In genomic region chr7:58767257-58767656, GRCm38 (mm10) we compare ENCODE assay signal across 8 mouse cellular contexts.
A peak's percentile ranks its signal among the peaks of the same experiment; 100 is the strongest.
DNase-seq lines count a peak whose midpoint lies in the region; ATAC-seq lines count a peak whose summit lies in the region.
"Had no signal": no experiment of that assay in that cellular context is flagged by ENCODE, and none has a peak within 500 bp of the region (broad histone marks: within the 10 kb centered on the region; RNA-seq: fewer than 3 reads in every experiment).

No protein-coding gene starts in this region.

- no peaks in the 10 kb centered on the region for H3K36me3 ChIP-seq in lung, embryonic 16.5 days (ENCODE audit: control insufficient read depth, insufficient read depth, low read length)
- H3K36me3 ChIP-seq: neural tube, embryonic 12.5 days had no signal

- H3K4me3 ChIP-seq in lung, embryonic 16.5 days (ENCODE audit: low read length): no peak overlapping the region
- H3K4me3 ChIP-seq: neural tube, embryonic 12.5 days had no signal

- H3K4me1 ChIP-seq in lung, embryonic 16.5 days (replicated peaks; ENCODE audit: control insufficient read depth, insufficient read depth, low read length): no peaks in the 10 kb centered on the region
- H3K4me1 ChIP-seq: neural tube, embryonic 12.5 days had no signal

- no peak overlapping the region for H3K27ac ChIP-seq in lung, embryonic 16.5 days (ENCODE audit: low read length)
- H3K27ac ChIP-seq: neural tube, embryonic 12.5 days had no signal

- no peak overlapping the region for H3K9ac ChIP-seq in lung, embryonic 16.5 days (ENCODE audit: low read length)
- H3K9ac ChIP-seq: neural tube, embryonic 12.5 days had no signal

- no peaks in the 10 kb centered on the region for H3K9me3 ChIP-seq in lung, embryonic 16.5 days (ENCODE audit: control insufficient read depth, low read length)
- H3K9me3 ChIP-seq: neural tube, embryonic 12.5 days had no signal

- H3K27me3 ChIP-seq in lung, embryonic 16.5 days (ENCODE audit: control insufficient read depth, insufficient read depth, low read depth, low read length): no peaks in the 10 kb centered on the region
- H3K27me3 ChIP-seq: neural tube, embryonic 12.5 days had no signal

- H3K4me2 ChIP-seq in lung, embryonic 16.5 days (ENCODE audit: low read depth, low read length): no peak overlapping the region
- H3K4me2 ChIP-seq: neural tube, embryonic 12.5 days had no signal

- WGBS in lung, embryonic 16.5 days: 39% methylated on average over 6 of the region's 6 CpGs

- peak; percentile 59; the same call in 1 of the 2 replicates for ATAC-seq in lung, embryonic 16.5 days (ENCODE audit: low read depth)
- ATAC-seq in activated CD4-positive, CD25-positive, alpha-beta regulatory T cell, adult 4 months: no peak

- intact Hi-C loops in heart, postnatal 36 days (cut with DNase I): loop anchor here (5.0 kb wide), 1 partner anchor 105 kb away; no protein-coding TSS in a partner anchor

- no peak for DNase-seq in lung, adult 18-20 months
- DNase-seq in cerebellum, postnatal 14 days: peak; percentile 66 to 75
- peak; percentile 54 to 56 for DNase-seq in heart, postnatal 36 days
- peak; percentile 22 to 23 for DNase-seq in right cerebral cortex, postnatal 36 days (ENCODE audit: low spot score in 2 of 2)
- DNase-seq in ovary, postnatal 14 days (ENCODE audit: low spot score): no peak

Comparison
In these comparisons a context has a peak if more than half of its experiments do, and no peak if none do; other contexts are left out.
1. DNase-seq: peak in cerebellum, postnatal 14 days (2 of 2), heart, postnatal 36 days (2 of 2) and right cerebral cortex, postnatal 36 days (2 of 2); none in lung, adult 18-20 months (0 of 2) and ovary, postnatal 14 days (single experiment).